Mouse (Mus musculus) limb, embryonic 10.5 days (tissue): Measurements from ENCODE around the gene Prr15. TPM values are rescaled to one million over a fixed set of nuclear protein-coding genes. Genes with fewer than 3 reads are reported as not detected.

Source experiments
- DNase-seq: peaks from one replicate; pipeline ENCODE4 v3.0.0-alpha.2; 2017; ENCODE audit warnings: low spot score
- H3K27ac ChIP-seq: fragments of 300-500 bp; sonication (generic); 2 replicates; pipeline ENCODE4 v1.5.1; 2016; ENCODE audit warnings: mild to moderate bottlenecking
- H3K27me3 ChIP-seq: fragments of 300-500 bp; sonication (generic); 2 replicates; pipeline ENCODE4 v1.6.1; 2016; ENCODE audit warnings: low read depth, mild to moderate bottlenecking; ENCODE audit not compliant: poor library complexity, severe bottlenecking
- H3K36me3 ChIP-seq: fragments of 300-500 bp; sonication (generic); 2 replicates; pipeline ENCODE4 v1.6.1; 2016; ENCODE audit warnings: mild to moderate bottlenecking, moderate library complexity
- H3K4me1 ChIP-seq: fragments of 300-500 bp; sonication (generic); 2 replicates; pipeline ENCODE4 v1.6.1; 2016
- H3K4me3 ChIP-seq: fragments of 300-500 bp; sonication (generic); 2 replicates; pipeline ENCODE4 v1.5.1; 2016; ENCODE audit warnings: mild to moderate bottlenecking, moderate library complexity
- H3K9me3 ChIP-seq: fragments of 300-500 bp; sonication (generic); replicated peaks from 2 replicates; pipeline ENCODE4 v1.6.1; 2016; ENCODE audit warnings: mild to moderate bottlenecking
- WGBS: fragments of 180-500 bp; shearing (Covaris S2); methylation state at CpG from one replicate; pipeline ENCODE4 v1.1.7; 2016; 5-methylcytosine and 5-hydroxymethylcytosine counted together
- polyA plus RNA-seq: library from polyadenylated mRNA; unstranded; fragments of >200 nt; fragmentation: Nextera tagmentation; extraction: Ambion mirVana; gene quantifications from 2 replicates; pipeline ENCODE4 v1.2.1, GENCODE M21; 2016

Gene Prr15
- polyA plus RNA-seq, 1 experiment from 2014 or later, result 0.15 TPM

- no peak for DNase-seq
- 86% methylated on average over 6 of the region's 6 CpGs for WGBS
- H3K4me3 ChIP-seq, result no peak overlapping the region
- H3K4me1 ChIP-seq, result peaks cover 13% of the 10 kb centered on the region
- H3K27me3 ChIP-seq, result peaks cover 18% of the 10 kb centered on the region; the same call in 1 of the 2 replicates
- H3K9me3 ChIP-seq, result no peaks in the 10 kb centered on the region
- no peak overlapping the region for H3K27ac ChIP-seq
- no peaks in the 10 kb centered on the region for H3K36me3 ChIP-seq
These were observed 11.7 kb downstream of the Prr15 start for GRCm38 (mm10) chr6:54337321-54337720.

- no peaks in the 10 kb centered on the region for H3K36me3 ChIP-seq
- H3K4me1 ChIP-seq, result no peaks in the 10 kb centered on the region
- 0 out of 2 replicates have a peak, but pooled peaks cover 4% of the 10 kb centered on the region for H3K27me3 ChIP-seq
- no peak overlapping the region for H3K27ac ChIP-seq
- H3K9me3 ChIP-seq, result no peaks in the 10 kb centered on the region
- no peak for DNase-seq
- no peak overlapping the region for H3K4me3 ChIP-seq
- WGBS, result 89% methylated on average over 5 of the region's 5 CpGs
These were observed 15.5 kb downstream of the Prr15 start for GRCm38 (mm10) chr6:54341133-54341532.

- H3K9me3 ChIP-seq, result no peaks in the 10 kb centered on the region
- H3K36me3 ChIP-seq, result no peaks in the 10 kb centered on the region
- H3K4me1 ChIP-seq, result no peaks in the 10 kb centered on the region
- no peak overlapping the region for H3K27ac ChIP-seq
- no peak overlapping the region for H3K4me3 ChIP-seq
- 90% methylated on average over 10 of the region's 10 CpGs for WGBS
- 0 out of 2 replicates have a peak, but pooled peaks cover 4% of the 10 kb centered on the region for H3K27me3 ChIP-seq
- no peak for DNase-seq
These were observed 16.6 kb downstream of the Prr15 start for GRCm38 (mm10) chr6:54342223-54342622.

- Histone ChIP-seq H3K4me1 (0 out of 2 replicates have a peak, but pooled peaks cover 5% of the 10 kb centered on the region), H3K27me3 (no peaks in the 10 kb centered on the region), H3K4me3 (no peak overlapping the region), H3K27ac (no peak overlapping the region), H3K36me3 (no peaks in the 10 kb centered on the region), H3K9me3 (no peaks in the 10 kb centered on the region)
- 84% methylated on average over 5 of the region's 5 CpGs for WGBS
- DNase-seq, result no peak
These were observed 26.2 kb downstream of the Prr15 start for GRCm38 (mm10) chr6:54351860-54352259.

- DNase-seq, result no peak
These were observed 27.5 kb downstream of the Prr15 start for GRCm38 (mm10) chr6:54352931-54353690.

GRCm38 (mm10) chr6:54353698-54354097, 28.1 kb downstream of the Prr15 start:
- Histone ChIP-seq H3K4me3 (no peak overlapping the region), H3K4me1 (0 out of 2 replicates have a peak, but pooled peaks cover 5% of the 10 kb centered on the region), H3K9me3 (no peaks in the 10 kb centered on the region), H3K27me3 (no peaks in the 10 kb centered on the region), H3K36me3 (no peaks in the 10 kb centered on the region), H3K27ac (no peak overlapping the region)
- 92% methylated on average over 5 of the region's 5 CpGs for WGBS
- DNase-seq, result no peak

More at GRCm38 (mm10) chr6:54352931-54353690, 27.5 kb downstream of the Prr15 start:
- Histone ChIP-seq H3K9me3 (no peaks in the 10 kb centered on the region), H3K36me3 (no peaks in the 10 kb centered on the region), H3K27me3 (no peaks in the 10 kb centered on the region), H3K27ac (no peak overlapping the region), H3K4me3 (no peak overlapping the region), H3K4me1 (0 out of 2 replicates have a peak, but pooled peaks cover 5% of the 10 kb centered on the region)
- 74% methylated on average over 14 of the region's 14 CpGs for WGBS

GRCm38 (mm10) chr6:54355626-54356025, 30.0 kb downstream of the Prr15 start:
- Histone ChIP-seq H3K4me3 (no peak overlapping the region), H3K4me1 (0 out of 2 replicates have a peak, but pooled peaks cover 5% of the 10 kb centered on the region), H3K27me3 (no peaks in the 10 kb centered on the region), H3K27ac (no peak overlapping the region), H3K36me3 (no peaks in the 10 kb centered on the region), H3K9me3 (no peaks in the 10 kb centered on the region)
- no peak for DNase-seq
- 79% methylated on average over 6 of the region's 6 CpGs for WGBS

GRCm38 (mm10) chr6:54362526-54363324, 37.1 kb downstream of the Prr15 start:
- peak; percentile 22 for DNase-seq
- no peaks in the 10 kb centered on the region for H3K9me3 ChIP-seq
- H3K4me3 ChIP-seq, result no peak overlapping the region
- no peaks in the 10 kb centered on the region for H3K36me3 ChIP-seq
- H3K27ac ChIP-seq, result no peak overlapping the region
- WGBS, result 87% methylated on average over 12 of the region's 12 CpGs
- no peaks in the 10 kb centered on the region for H3K27me3 ChIP-seq
- H3K4me1 ChIP-seq, result peaks cover 12% of the 10 kb centered on the region; the same call in 1 of the 2 replicates

- no peak overlapping the region for H3K4me3 ChIP-seq
- H3K4me1 ChIP-seq, result peaks cover 18% of the 10 kb centered on the region
- WGBS, result 92% methylated on average over 12 of the region's 12 CpGs
- peaks cover 4% of the 10 kb centered on the region; the same call in 1 of the 2 replicates for H3K27me3 ChIP-seq
- H3K36me3 ChIP-seq, result no peaks in the 10 kb centered on the region
- no peak overlapping the region for H3K27ac ChIP-seq
- H3K9me3 ChIP-seq, result no peaks in the 10 kb centered on the region
- peak; percentile 25 for DNase-seq
These were observed 38.9 kb downstream of the Prr15 start for GRCm38 (mm10) chr6:54364406-54365136.

GRCm38 (mm10) chr6:54366607-54367006, 41.0 kb downstream of the Prr15 start:
- 86% methylated on average over 5 of the region's 5 CpGs for WGBS
- no peaks in the 10 kb centered on the region for H3K9me3 ChIP-seq
- no peak overlapping the region for H3K4me3 ChIP-seq
- H3K36me3 ChIP-seq, result no peaks in the 10 kb centered on the region
- peak; percentile 18 for DNase-seq
- H3K27ac ChIP-seq, result no peak overlapping the region
- H3K4me1 ChIP-seq, result peaks cover 22% of the 10 kb centered on the region
- peaks cover 9% of the 10 kb centered on the region for H3K27me3 ChIP-seq

- no peaks in the 10 kb centered on the region for H3K36me3 ChIP-seq
- no peak overlapping the region for H3K27ac ChIP-seq
- H3K4me3 ChIP-seq, result no peak overlapping the region
- H3K27me3 ChIP-seq, result peaks cover 9% of the 10 kb centered on the region
- DNase-seq, result peak; percentile 67
- 13% methylated on average over 6 of the region's 6 CpGs for WGBS
- peaks cover 22% of the 10 kb centered on the region for H3K4me1 ChIP-seq
- H3K9me3 ChIP-seq, result no peaks in the 10 kb centered on the region
These were observed 42.4 kb downstream of the Prr15 start for GRCm38 (mm10) chr6:54368071-54368470.

- no peaks in the 10 kb centered on the region for H3K36me3 ChIP-seq
- peak; percentile 33 for DNase-seq
- peaks cover 14% of the 10 kb centered on the region for H3K4me1 ChIP-seq
- no peaks in the 10 kb centered on the region for H3K9me3 ChIP-seq
- H3K4me3 ChIP-seq, result no peak overlapping the region
- H3K27me3 ChIP-seq, result peaks cover 9% of the 10 kb centered on the region
- 63% methylated on average over 6 of the region's 6 CpGs for WGBS
- no peak overlapping the region for H3K27ac ChIP-seq
These were observed 44.4 kb downstream of the Prr15 start for GRCm38 (mm10) chr6:54369913-54370542.
